Mouse (Mus musculus) ES-Bruce4 (cell line): ENCODE measurements around the gene Grk6. TPM values are rescaled to one million over a fixed set of nuclear protein-coding genes. Genes with fewer than 3 reads are reported as not detected.

Experiments used
- H3K27ac ChIP-seq: 2 replicates; pipeline ENCODE4 v1.5.1; 2012; ENCODE audit warnings: low read length, inconsistent platforms; ENCODE audit not compliant: insufficient read depth
- H3K27me3 ChIP-seq: 2 replicates; pipeline ENCODE4 v1.6.1; 2012; ENCODE audit warnings: mild to moderate bottlenecking, low read length, inconsistent platforms; ENCODE audit not compliant: control insufficient read depth, poor library complexity, insufficient read depth, severe bottlenecking
- H3K36me3 ChIP-seq: 2 replicates; pipeline ENCODE4 v1.6.1; 2012; ENCODE audit warnings: inconsistent platforms, mild to moderate bottlenecking, low read length, moderate library complexity; ENCODE audit not compliant: control insufficient read depth, poor library complexity, insufficient read depth, severe bottlenecking
- H3K4me1 ChIP-seq: one replicate; pipeline ENCODE4 v1.8.1; 2011; ENCODE audit warnings: low read length; ENCODE audit not compliant: control insufficient read depth, insufficient read depth
- H3K4me3 ChIP-seq: 2 replicates; pipeline ENCODE4 v1.5.1; 2011; ENCODE audit warnings: low read depth, mild to moderate bottlenecking, low read length
- H3K9ac ChIP-seq: 2 replicates; pipeline ENCODE4 v1.6.1; 2012; ENCODE audit warnings: low read depth, mild to moderate bottlenecking, inconsistent platforms; ENCODE audit not compliant: poor library complexity, severe bottlenecking
- H3K9me3 ChIP-seq: replicated peaks from 2 replicates; pipeline ENCODE4 v1.6.1; 2012; ENCODE audit warnings: mild to moderate bottlenecking, low read length, inconsistent platforms; ENCODE audit not compliant: control insufficient read depth, poor library complexity, insufficient read depth, severe bottlenecking
- CTCF ChIP-seq: IDR thresholded peaks from one replicate; pipeline ENCODE4 v1.8.1; 2011; ENCODE audit warnings: low read depth, low read length
- EP300 ChIP-seq: IDR thresholded peaks from 2 replicates; pipeline ENCODE4 v1.6.1; 2011; ENCODE audit warnings: low read depth, low read length; ENCODE audit not compliant: insufficient read depth
- POLR2A ChIP-seq: IDR thresholded peaks from one replicate; pipeline ENCODE4 v1.8.1; 2011; ENCODE audit warnings: low read length; ENCODE audit not compliant: insufficient read depth
- polyA plus RNA-seq: library from polyadenylated mRNA; stranded (reverse); fragments of >200 nt; gene quantifications from 2 replicates; pipeline ENCODE4 v1.2.4, GENCODE M21; 2011; ENCODE audit warnings: low read depth; ENCODE audit not compliant: missing spikeins, insufficient read depth, insufficient read length

Gene Grk6
- polyA plus RNA-seq, 1 experiment = 58.2 TPM

DNA sequence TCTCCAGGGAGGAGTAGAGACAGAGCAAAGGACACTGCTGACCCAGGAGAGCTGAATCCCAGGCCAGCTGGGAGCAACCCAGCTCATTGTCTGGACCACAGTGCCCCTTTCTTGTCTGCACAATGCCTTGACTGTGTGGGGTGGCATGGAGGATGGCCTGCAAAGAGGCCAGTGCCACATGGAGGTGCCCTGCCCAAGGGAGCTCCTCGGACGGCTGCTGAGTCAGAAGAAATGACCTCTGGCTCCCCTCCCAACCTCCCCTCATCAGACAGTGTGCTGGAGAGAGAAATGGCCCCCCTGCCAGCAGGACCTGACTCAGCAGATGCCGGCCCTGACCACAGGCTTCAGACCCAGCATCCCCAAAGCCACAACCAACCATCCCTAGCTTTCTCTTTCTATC, 20.3 kb downstream of the Grk6 start:
- Histone ChIP-seq H3K27me3 (no peaks in the 10 kb centered on the region), H3K4me1 (no peaks in the 10 kb centered on the region), H3K9me3 (no peaks in the 10 kb centered on the region), H3K27ac (no peak overlapping the region), H3K9ac (peak overlapping the region; percentile 75), H3K4me3 (peak overlapping the region; percentile 22; the same call in 1 of the 2 replicates), H3K36me3 (no peaks in the 10 kb centered on the region)
- no peak for TF ChIP-seq EP300
- no peak for TF ChIP-seq CTCF
- TF ChIP-seq POLR2A = no peak

DNA sequence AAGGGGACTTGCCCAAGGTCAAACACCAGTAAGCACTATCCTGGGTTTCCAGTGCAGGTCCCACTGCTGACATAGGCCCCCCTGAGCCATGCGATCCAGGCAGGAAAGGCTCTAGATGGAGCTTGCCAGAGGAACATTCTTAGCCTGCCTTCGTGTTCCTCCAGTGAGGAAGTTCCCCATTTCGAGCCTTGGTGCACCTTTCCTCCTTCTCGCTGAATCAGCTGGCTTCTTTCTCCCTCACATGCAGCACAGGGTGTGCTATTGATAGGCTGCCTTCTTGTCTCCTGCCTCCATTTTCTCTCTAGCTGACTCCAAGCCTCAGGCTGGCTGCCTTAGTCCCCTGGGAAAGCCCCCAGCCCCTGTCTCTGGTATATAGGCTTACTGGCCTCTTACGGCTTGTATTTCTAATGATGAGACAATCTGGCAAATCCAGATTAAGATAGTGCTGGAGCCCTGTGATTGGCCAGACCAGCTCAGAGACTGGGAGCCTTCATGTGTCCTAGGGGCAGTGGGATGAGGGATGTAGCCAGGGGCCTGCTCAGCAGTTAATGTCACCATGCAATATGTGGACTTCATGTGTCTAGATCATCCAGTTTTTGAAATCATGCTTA, 21.1 kb downstream of the Grk6 start:
- no peaks in the 10 kb centered on the region for H3K9me3 ChIP-seq
- H3K36me3 ChIP-seq = no peaks in the 10 kb centered on the region
- no peak for TF ChIP-seq CTCF
- H3K9ac ChIP-seq = no peak overlapping the region
- H3K4me3 ChIP-seq = no peak overlapping the region
- no peak overlapping the region for H3K27ac ChIP-seq
- H3K27me3 ChIP-seq = no peaks in the 10 kb centered on the region
- no peaks in the 10 kb centered on the region for H3K4me1 ChIP-seq

DNA sequence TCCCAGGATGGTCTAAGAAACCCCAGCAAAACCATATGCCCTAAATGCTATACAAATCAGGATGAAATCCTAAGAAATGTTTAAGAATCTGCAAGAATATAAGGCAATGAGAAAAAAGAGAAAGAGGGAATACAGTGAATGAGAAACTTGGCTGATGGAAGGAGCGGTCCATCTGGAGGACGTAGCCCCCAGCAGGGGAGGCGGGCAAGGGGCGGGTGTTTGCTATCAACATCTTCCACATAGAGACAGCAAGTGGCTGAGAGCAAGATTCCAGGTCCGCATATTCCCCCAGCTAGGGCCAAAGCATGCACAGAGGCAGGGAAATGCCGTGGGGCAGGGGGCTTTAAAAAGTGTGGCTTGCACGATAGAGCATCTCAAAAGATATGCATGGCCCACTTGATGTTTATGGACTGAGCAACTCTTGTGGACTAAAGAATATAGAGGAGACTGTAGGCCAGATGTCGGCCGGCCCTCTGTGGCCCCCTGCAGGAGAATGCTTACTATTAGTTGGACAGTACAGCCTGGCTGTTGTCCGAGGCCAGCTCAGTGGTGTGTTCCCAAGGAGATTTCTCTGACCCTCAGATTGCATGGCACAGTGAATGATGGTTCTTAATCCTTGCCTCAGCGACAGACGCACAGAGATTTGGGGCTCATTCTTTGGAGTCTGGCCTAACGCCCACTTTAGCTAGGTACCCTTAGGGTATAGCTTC, 24.1 kb downstream of the Grk6 start:
- Histone ChIP-seq H3K9ac (no peak overlapping the region), H3K36me3 (no peaks in the 10 kb centered on the region), H3K4me3 (no peak overlapping the region), H3K27ac (no peak overlapping the region), H3K9me3 (no peaks in the 10 kb centered on the region), H3K27me3 (no peaks in the 10 kb centered on the region), H3K4me1 (no peaks in the 10 kb centered on the region)
- TF ChIP-seq EP300 (no peak), CTCF (peak; percentile 37)

DNA sequence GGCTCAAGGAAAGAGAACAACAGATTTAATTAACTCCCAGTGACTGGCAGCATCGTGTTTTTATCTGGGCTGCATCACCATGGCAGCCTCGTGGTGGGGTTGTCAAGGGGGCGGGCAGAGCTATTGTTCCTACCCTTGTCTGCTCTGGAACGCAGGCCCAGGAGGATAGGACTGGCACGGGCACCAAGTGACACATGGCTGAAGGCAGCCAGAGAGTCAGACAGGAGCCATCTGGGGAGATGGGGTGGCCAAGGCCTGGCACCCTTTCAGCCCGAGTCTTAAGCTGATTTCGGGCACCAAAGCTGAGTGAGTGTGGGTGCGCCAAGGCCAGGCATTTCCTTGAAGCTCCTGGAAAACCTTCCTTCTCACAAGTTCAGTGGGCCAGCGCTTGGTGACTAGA, 25.5 kb downstream of the Grk6 start:
- H3K4me1 ChIP-seq = no peaks in the 10 kb centered on the region

DNA sequence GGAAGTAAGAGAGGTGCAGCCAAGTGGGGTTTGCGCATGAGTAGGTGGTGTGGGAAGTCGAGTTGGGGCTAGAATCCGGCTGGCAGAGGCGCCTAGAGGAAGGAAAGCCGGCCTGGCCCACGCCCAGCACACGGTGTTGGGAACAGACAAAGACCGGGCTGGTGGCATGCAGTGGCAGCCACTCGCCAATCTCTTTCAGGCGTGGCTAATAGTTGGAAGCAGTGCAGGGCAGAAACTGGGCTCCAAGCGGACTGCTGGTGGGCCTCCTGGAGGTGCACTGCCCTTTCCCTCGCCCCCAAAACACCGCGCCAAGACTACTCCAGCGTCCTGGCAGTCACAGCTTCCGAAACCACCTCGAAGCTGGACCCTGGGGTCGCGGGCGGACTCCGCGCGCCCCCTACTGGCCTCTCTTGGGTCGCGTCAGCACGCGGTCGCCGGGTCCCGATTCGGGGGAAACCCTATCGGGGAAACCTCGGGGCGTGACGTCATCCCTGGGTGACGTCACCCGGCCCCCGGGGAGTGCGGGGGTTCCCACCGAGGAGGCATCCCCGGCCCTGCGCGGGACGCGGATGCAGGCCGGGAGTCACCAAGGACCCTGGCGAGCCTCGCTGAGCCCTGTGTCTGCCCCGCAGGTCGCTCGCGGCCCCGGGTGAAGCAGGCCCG, 26.4 kb downstream of the Grk6 start:
- H3K27ac ChIP-seq = no peak overlapping the region
- H3K9ac ChIP-seq = peak overlapping the region; percentile 79
- H3K4me3 ChIP-seq = peak overlapping the region; percentile 93
- H3K9me3 ChIP-seq = no peaks in the 10 kb centered on the region
- H3K4me1 ChIP-seq = no peaks in the 10 kb centered on the region
- H3K27me3 ChIP-seq = no peaks in the 10 kb centered on the region
- TF ChIP-seq CTCF (peak; percentile 70), POLR2A (no peak)
- no peaks in the 10 kb centered on the region for H3K36me3 ChIP-seq

More for the DNA sequence above, 25.5 kb downstream of the Grk6 start:
- H3K9me3 ChIP-seq = no peaks in the 10 kb centered on the region
- TF ChIP-seq CTCF (no peak), POLR2A (no peak), EP300 (no peak)
- no peak overlapping the region for H3K27ac ChIP-seq
- no peak overlapping the region for H3K9ac ChIP-seq
- H3K36me3 ChIP-seq = no peaks in the 10 kb centered on the region
- no peak overlapping the region for H3K4me3 ChIP-seq
- H3K27me3 ChIP-seq = no peaks in the 10 kb centered on the region

DNA sequence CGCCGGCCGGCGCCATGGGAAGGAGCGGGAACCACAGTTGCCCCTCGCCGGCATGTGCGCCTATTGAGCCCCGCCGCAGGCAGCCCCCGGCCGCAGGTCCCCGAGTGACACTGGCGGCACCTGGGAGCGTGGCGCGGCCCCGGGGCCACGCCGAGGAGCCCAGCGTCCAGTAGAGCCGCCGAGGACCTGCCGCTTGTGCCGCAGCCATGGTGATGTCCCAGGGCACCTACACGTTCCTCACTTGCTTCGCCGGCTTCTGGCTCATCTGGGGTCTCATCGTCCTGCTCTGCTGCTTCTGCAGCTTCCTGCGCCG, 26.9 kb downstream of the Grk6 start:
- Histone ChIP-seq H3K36me3 (no peaks in the 10 kb centered on the region), H3K4me1 (no peaks in the 10 kb centered on the region), H3K27ac (no peak overlapping the region), H3K9me3 (no peaks in the 10 kb centered on the region), H3K27me3 (no peaks in the 10 kb centered on the region), H3K9ac (peak overlapping the region; percentile 79), H3K4me3 (peak overlapping the region; percentile 93)
- TF ChIP-seq CTCF = no peak
- TF ChIP-seq POLR2A = no peak
- no peak for TF ChIP-seq EP300
